Mouse (Mus musculus) ES-Bruce4 (cell line): ENCODE measurements around the gene Tmem199.

Experiments
- CTCF ChIP-seq: IDR thresholded peaks from one replicate; pipeline ENCODE4 v1.8.1; 2011; ENCODE audit warnings: low read depth, low read length
- POLR2A ChIP-seq: IDR thresholded peaks from one replicate; pipeline ENCODE4 v1.8.1; 2011; ENCODE audit warnings: low read length; ENCODE audit not compliant: insufficient read depth

GRCm38 (mm10) chr11:78515549-78516325, 3.8 kb upstream of the Tmem199 start:
- TF ChIP-seq CTCF = peak; percentile 59
- no peak for TF ChIP-seq POLR2A
